Mouse (Mus musculus) kidney, postnatal 10 days (tissue): ENCODE results near the gene Tmem238l.

Experiments used
- DNase-seq: peaks from one replicate; pipeline ENCODE4 v3.0.0; 2021; ENCODE audit warnings: mixed read lengths

Gene Tmem238l

GRCm38 (mm10) chr11:66981336-66982115 is 25.1 kb downstream of the Tmem238l start:
- no peak for DNase-seq

- DNase-seq: peak; percentile 71
Observed at GRCm38 (mm10) chr11:66982794-66983193, 26.4 kb downstream of the Tmem238l start.

GRCm38 (mm10) chr11:66983422-66984164 is 27.2 kb downstream of the Tmem238l start:
- no peak for DNase-seq

- peak; percentile 87 for DNase-seq
Observed at GRCm38 (mm10) chr11:66984165-66985135, 28.0 kb downstream of the Tmem238l start.

GRCm38 (mm10) chr11:66985136-66985702 is 28.8 kb downstream of the Tmem238l start:
- peak; percentile 37 for DNase-seq

GRCm38 (mm10) chr11:66992150-66992549 is 35.7 kb downstream of the Tmem238l start:
- no peak for DNase-seq

GRCm38 (mm10) chr11:66993674-66994073 is 37.2 kb downstream of the Tmem238l start:
- DNase-seq: no peak

- no peak for DNase-seq
Observed at GRCm38 (mm10) chr11:66996446-66996845, 40.0 kb downstream of the Tmem238l start.

- peak; percentile 84 for DNase-seq
Observed at GRCm38 (mm10) chr11:66998467-66999403, 42.3 kb downstream of the Tmem238l start.

- no peak for DNase-seq
Observed at GRCm38 (mm10) chr11:67000671-67001070, 44.2 kb downstream of the Tmem238l start.

- DNase-seq: no peak
Observed at GRCm38 (mm10) chr11:67001717-67002116, 45.3 kb downstream of the Tmem238l start.

- no peak for DNase-seq
Observed at GRCm38 (mm10) chr11:67002911-67003310, 46.5 kb downstream of the Tmem238l start.

GRCm38 (mm10) chr11:67007961-67008360 is 51.5 kb downstream of the Tmem238l start:
- DNase-seq: no peak

- no peak for DNase-seq
Observed at GRCm38 (mm10) chr11:67008528-67008927, 52.1 kb downstream of the Tmem238l start.

- DNase-seq: peak; percentile 21
Observed at GRCm38 (mm10) chr11:67010430-67010829, 54.0 kb downstream of the Tmem238l start.

- DNase-seq: no peak
Observed at GRCm38 (mm10) chr11:67011635-67012034, 55.2 kb downstream of the Tmem238l start.
